Mouse (Mus musculus) kidney, embryonic 15.5 days (tissue): Measurements from ENCODE around the gene Ccdc124. TPM values are rescaled to one million over a fixed set of nuclear protein-coding genes. Genes with fewer than 3 reads are reported as not detected.
A peak's percentile ranks its signal among the peaks of the same experiment; 100 is the strongest.

Source experiments
- ATAC-seq: fragments of 200-750 bp; cut with Nextera tagmentation; replicated peaks from 2 replicates; pipeline ENCODE4 v1.8.0; 2017; ENCODE audit warnings: moderate TSS enrichment; ENCODE audit not compliant: low FRiP score
- H3K27ac ChIP-seq: fragments of 300-500 bp; sonication (generic); 2 replicates; pipeline ENCODE4 v1.5.1; 2015; ENCODE audit warnings: mild to moderate bottlenecking, inconsistent platforms
- H3K27me3 ChIP-seq: fragments of 300-500 bp; sonication (generic); 2 replicates; pipeline ENCODE4 v1.6.1; 2015; ENCODE audit warnings: inconsistent platforms
- H3K36me3 ChIP-seq: fragments of 300-500 bp; sonication (generic); 2 replicates; pipeline ENCODE4 v1.6.1; 2015; ENCODE audit warnings: inconsistent platforms
- H3K4me1 ChIP-seq: fragments of 300-500 bp; sonication (generic); 2 replicates; pipeline ENCODE4 v1.6.1; 2015; ENCODE audit warnings: inconsistent platforms
- H3K4me2 ChIP-seq: fragments of 300-500 bp; sonication (generic); 2 replicates; pipeline ENCODE4 v1.6.1; 2015; ENCODE audit warnings: moderate library complexity, mild to moderate bottlenecking, inconsistent platforms
- H3K4me3 ChIP-seq: fragments of 300-500 bp; sonication (generic); replicated peaks from 2 replicates; pipeline ENCODE4 v1.5.1; 2015; ENCODE audit warnings: mild to moderate bottlenecking, inconsistent platforms
- H3K9ac ChIP-seq: fragments of 300-500 bp; sonication (generic); 2 replicates; pipeline ENCODE4 v1.6.1; 2015; ENCODE audit warnings: mild to moderate bottlenecking, inconsistent platforms
- H3K9me3 ChIP-seq: fragments of 300-500 bp; sonication (generic); replicated peaks from 2 replicates; pipeline ENCODE4 v1.6.1; 2016; ENCODE audit warnings: inconsistent platforms
- WGBS: fragments of 180-500 bp; shearing (Covaris S2); methylation state at CpG from one replicate; pipeline ENCODE4 v1.1.7; 2015; ENCODE audit warnings: mixed read lengths; 5-methylcytosine and 5-hydroxymethylcytosine counted together
- polyA plus RNA-seq: library from polyadenylated mRNA; unstranded; fragments of >200 nt; fragmentation: Nextera tagmentation; extraction: Ambion mirVana; gene quantifications from 2 replicates; pipeline ENCODE4 v1.2.1, GENCODE M21; 2015

The Ccdc124 gene
- polyA plus RNA-seq, 1 experiment from 2014 or later: 123 TPM

GRCm38 (mm10) chr8:70851837-70852236 lies 21.9 kb downstream of the Ccdc124 start:
- H3K36me3 ChIP-seq: no peaks in the 10 kb centered on the region
- peaks cover 14% of the 10 kb centered on the region for H3K4me1 ChIP-seq
- 39% methylated on average over 6 of the region's 6 CpGs for WGBS

GRCm38 (mm10) chr8:70850947-70851346 lies 22.8 kb downstream of the Ccdc124 start:
- Histone ChIP-seq H3K9ac (no peak overlapping the region), H3K27me3 (no peaks in the 10 kb centered on the region; the same call in 1 of the 2 replicates), H3K4me1 (peaks cover 8% of the 10 kb centered on the region; the same call in 1 of the 2 replicates), H3K9me3 (no peaks in the 10 kb centered on the region), H3K27ac (no peak overlapping the region), H3K4me3 (no peak overlapping the region), H3K4me2 (no peak overlapping the region), H3K36me3 (no peaks in the 10 kb centered on the region)
- no peak for ATAC-seq
- whole genome bisulfite sequencing: 80% methylated on average over 4 of the region's 4 CpGs

More at GRCm38 (mm10) chr8:70851837-70852236, 21.9 kb downstream of the Ccdc124 start:
- no peaks in the 10 kb centered on the region for H3K9me3 ChIP-seq
- no peak overlapping the region for H3K4me3 ChIP-seq
- ATAC-seq: 0 out of 2 replicates have a peak, but pooled peaks have one; percentile 8
- H3K27ac ChIP-seq: no peak overlapping the region
- H3K4me2 ChIP-seq: no peak overlapping the region
- H3K9ac ChIP-seq: no peak overlapping the region
- H3K27me3 ChIP-seq: no peaks in the 10 kb centered on the region; the same call in none of the 2 replicates

- Histone ChIP-seq H3K4me1 (peaks cover 8% of the 10 kb centered on the region; the same call in 1 of the 2 replicates), H3K4me3 (no peak overlapping the region), H3K9me3 (no peaks in the 10 kb centered on the region), H3K4me2 (no peak overlapping the region), H3K36me3 (no peaks in the 10 kb centered on the region), H3K9ac (no peak overlapping the region), H3K27me3 (no peaks in the 10 kb centered on the region), H3K27ac (no peak overlapping the region)
- no peak for ATAC-seq
- 82% methylated on average over 7 of the region's 7 CpGs for WGBS
These were observed 23.4 kb downstream of the Ccdc124 start for GRCm38 (mm10) chr8:70850132-70850845.

- Histone ChIP-seq H3K4me3 (no peak overlapping the region), H3K27ac (no peak overlapping the region), H3K36me3 (no peaks in the 10 kb centered on the region), H3K4me2 (no peak overlapping the region), H3K9me3 (no peaks in the 10 kb centered on the region), H3K4me1 (peaks cover 8% of the 10 kb centered on the region; the same call in 1 of the 2 replicates), H3K9ac (no peak overlapping the region), H3K27me3 (no peaks in the 10 kb centered on the region)
- 80% methylated on average over 3 of the region's 3 CpGs for WGBS
- no peak for ATAC-seq
These were observed 24.3 kb downstream of the Ccdc124 start for GRCm38 (mm10) chr8:70849333-70849990.

- Histone ChIP-seq H3K36me3 (no peaks in the 10 kb centered on the region), H3K4me2 (no peak overlapping the region), H3K4me3 (no peak overlapping the region), H3K4me1 (peaks cover 2% of the 10 kb centered on the region), H3K27ac (no peak overlapping the region), H3K9ac (no peak overlapping the region), H3K9me3 (no peaks in the 10 kb centered on the region), H3K27me3 (0 out of 2 replicates have a peak, but pooled peaks cover 3% of the 10 kb centered on the region)
- ATAC-seq: no peak
- 51% methylated on average over 15 of the region's 15 CpGs for WGBS
These were observed 27.2 kb downstream of the Ccdc124 start for GRCm38 (mm10) chr8:70846371-70847154.

GRCm38 (mm10) chr8:70845108-70845507 lies 28.6 kb downstream of the Ccdc124 start:
- H3K4me1 ChIP-seq: peaks cover 16% of the 10 kb centered on the region
- ATAC-seq: no peak
- no peaks in the 10 kb centered on the region for H3K9me3 ChIP-seq
- no peak overlapping the region for H3K27ac ChIP-seq
- WGBS: 44% methylated on average over 5 of the region's 5 CpGs
- H3K36me3 ChIP-seq: no peaks in the 10 kb centered on the region
- 0 out of 2 replicates have a peak, but pooled peaks cover 3% of the 10 kb centered on the region for H3K27me3 ChIP-seq
- H3K9ac ChIP-seq: no peak overlapping the region
- no peak overlapping the region for H3K4me3 ChIP-seq
- H3K4me2 ChIP-seq: no peak overlapping the region

- H3K4me2 ChIP-seq: no peak overlapping the region
- ATAC-seq: no peak
- H3K9ac ChIP-seq: no peak overlapping the region
- H3K9me3 ChIP-seq: no peaks in the 10 kb centered on the region
- H3K27me3 ChIP-seq: 0 out of 2 replicates have a peak, but pooled peaks cover 3% of the 10 kb centered on the region
- WGBS: 0% methylated on average over 6 of the region's 6 CpGs
- peaks cover 19% of the 10 kb centered on the region for H3K4me1 ChIP-seq
- no peak overlapping the region for H3K4me3 ChIP-seq
- H3K27ac ChIP-seq: no peak overlapping the region
- H3K36me3 ChIP-seq: no peaks in the 10 kb centered on the region
These were observed 29.2 kb downstream of the Ccdc124 start for GRCm38 (mm10) chr8:70844523-70844922.

- no peaks in the 10 kb centered on the region for H3K36me3 ChIP-seq
- ATAC-seq: no peak
- H3K27ac ChIP-seq: no peak overlapping the region
- 87% methylated on average over 8 of the region's 8 CpGs for WGBS
- H3K27me3 ChIP-seq: 0 out of 2 replicates have a peak, but pooled peaks cover 3% of the 10 kb centered on the region
- no peaks in the 10 kb centered on the region for H3K9me3 ChIP-seq
- no peak overlapping the region for H3K4me2 ChIP-seq
- H3K9ac ChIP-seq: no peak overlapping the region
- no peak overlapping the region for H3K4me3 ChIP-seq
- peaks cover 20% of the 10 kb centered on the region for H3K4me1 ChIP-seq
These were observed 29.8 kb downstream of the Ccdc124 start for GRCm38 (mm10) chr8:70843941-70844340.

GRCm38 (mm10) chr8:70843214-70843773 lies 30.4 kb downstream of the Ccdc124 start:
- Histone ChIP-seq H3K27ac (no peak overlapping the region), H3K4me3 (no peak overlapping the region)
- WGBS: 84% methylated on average over 5 of the region's 5 CpGs

GRCm38 (mm10) chr8:70842484-70842883 lies 31.3 kb downstream of the Ccdc124 start:
- no peak for ATAC-seq
- H3K4me1 ChIP-seq: peaks cover 27% of the 10 kb centered on the region
- no peak overlapping the region for H3K4me2 ChIP-seq
- WGBS: 67% methylated on average over 25 of the region's 25 CpGs
- no peak overlapping the region for H3K27ac ChIP-seq
- H3K36me3 ChIP-seq: no peaks in the 10 kb centered on the region
- no peak overlapping the region for H3K9ac ChIP-seq
- 0 out of 2 replicates have a peak, but pooled peaks cover 3% of the 10 kb centered on the region for H3K27me3 ChIP-seq
- no peak overlapping the region for H3K4me3 ChIP-seq
- no peaks in the 10 kb centered on the region for H3K9me3 ChIP-seq

More at GRCm38 (mm10) chr8:70843214-70843773, 30.4 kb downstream of the Ccdc124 start:
- H3K4me2 ChIP-seq: no peak overlapping the region
- no peaks in the 10 kb centered on the region for H3K9me3 ChIP-seq
- 0 out of 2 replicates have a peak, but pooled peaks cover 3% of the 10 kb centered on the region for H3K27me3 ChIP-seq
- H3K9ac ChIP-seq: no peak overlapping the region
- H3K4me1 ChIP-seq: peaks cover 26% of the 10 kb centered on the region
- H3K36me3 ChIP-seq: no peaks in the 10 kb centered on the region
- ATAC-seq: no peak
